Mouse (Mus musculus): ENCODE results near the gene St13.

DNA sequence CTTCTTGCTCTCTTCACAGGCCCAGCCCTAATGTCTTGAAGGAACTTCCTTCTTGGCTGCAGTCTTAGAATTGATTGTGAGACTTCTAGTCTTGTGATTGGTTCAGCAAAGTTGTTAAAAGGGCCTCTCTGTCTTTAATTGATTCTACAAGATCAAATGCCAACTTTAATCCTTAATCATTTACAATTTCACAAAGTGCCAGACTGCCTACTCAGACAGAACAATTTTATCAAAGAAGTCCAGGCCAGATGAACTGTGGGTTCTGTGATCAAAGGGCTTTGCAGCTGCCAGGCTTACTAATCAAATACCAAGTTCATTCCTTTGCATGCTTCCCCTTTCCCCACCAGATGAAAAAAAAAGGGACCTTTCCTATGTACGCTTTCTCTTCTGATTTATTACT, 21.6 kb upstream of the St13 start:
- no peak for TF ChIP-seq CTCF (IDR thresholded peaks at IDR 0.05)
- no peak for TF ChIP-seq EP300 (IDR thresholded peaks at IDR 0.05)

Data from lung, postnatal 0 days (tissue).